Mouse (Mus musculus): Measurements from ENCODE around the gene Abhd17a.

- TF ChIP-seq ZC3H11A (IDR thresholded peaks at IDR 0.05; ENCODE audit: borderline replicate concordance, low read depth, low read length) (no peak), HCFC1 (IDR thresholded peaks at IDR 0.05; ENCODE audit: borderline replicate concordance, insufficient read depth, low read length) (0 out of 2 replicates have a peak, but pooled peaks have one; percentile 20), MAFK (IDR thresholded peaks at IDR 0.05; ENCODE audit: insufficient read depth, low read depth, low read length) (no peak), CHD2 (IDR thresholded peaks at IDR 0.05; ENCODE audit: low read depth, low read length) (no peak), ZNF384 (IDR thresholded peaks at IDR 0.05; ENCODE audit: low read depth, low read length) (no peak)
Observed at GRCm38 (mm10) chr10:80577195-80578130, 12.7 kb downstream of the Abhd17a start, which contains the start of gene Klf16.

Data from ES-E14 (cell line).